Mouse (Mus musculus): ENCODE data around the gene Ebf1. TPM values are rescaled to one million over a fixed set of nuclear protein-coding genes. Genes with fewer than 3 reads are reported as not detected.

The Ebf1 gene
- total RNA-seq, 2 experiments from 2014 or later, result 3.5 to 4.6 TPM

DNA sequence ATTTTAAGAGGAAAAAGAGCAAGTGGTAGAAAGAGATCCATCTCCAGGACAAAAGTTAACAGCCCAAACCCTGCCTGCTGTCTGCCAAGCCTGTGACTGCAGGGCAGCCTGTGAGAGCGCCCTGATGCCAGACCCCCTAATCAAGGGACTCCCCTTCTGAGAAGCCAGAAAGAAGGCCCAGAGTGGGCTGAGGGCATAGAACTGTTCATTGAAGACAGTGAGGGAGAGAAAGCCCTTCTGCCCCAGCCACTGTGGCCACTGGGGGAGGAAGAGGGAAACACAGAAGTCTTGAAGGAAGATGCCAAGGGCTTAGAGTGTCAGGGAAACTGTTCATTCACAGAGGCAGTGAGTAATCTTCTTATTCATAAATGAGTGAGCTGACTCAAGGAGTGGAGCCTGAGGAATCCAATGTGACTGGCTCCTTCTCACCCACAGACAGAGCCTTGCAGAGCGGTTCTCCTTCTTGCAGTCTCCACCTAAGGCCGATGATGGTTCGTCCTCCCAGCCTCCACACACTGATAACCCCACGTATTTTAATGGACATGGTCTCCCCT lies 195.2 kb downstream of the Ebf1 start:
- no peak for DNase-seq (ENCODE audit: extremely low spot score in 1 of 2, low spot score in 1 of 2)

DNA sequence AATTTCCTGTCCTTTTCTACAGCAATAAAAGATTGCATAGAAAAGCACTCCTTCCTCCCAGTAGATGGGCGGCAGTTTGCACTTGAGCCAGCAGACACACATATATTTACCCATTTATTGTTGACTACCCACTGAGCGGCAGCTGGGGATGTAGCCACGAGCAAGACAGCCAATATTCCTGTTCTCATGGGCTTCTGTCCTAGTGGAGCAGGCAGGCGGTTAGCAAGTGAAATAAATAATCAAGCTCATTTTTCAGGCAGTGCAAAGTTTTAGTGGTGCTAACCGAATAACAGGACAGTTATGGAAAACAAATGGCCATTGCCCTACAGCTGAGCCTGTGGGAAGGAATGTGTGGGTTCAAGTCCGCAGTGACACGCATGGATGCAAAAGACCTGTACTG lies 196.4 kb downstream of the Ebf1 start:
- DNase-seq (ENCODE audit: extremely low spot score in 1 of 2, low spot score in 1 of 2), result no peak

DNA sequence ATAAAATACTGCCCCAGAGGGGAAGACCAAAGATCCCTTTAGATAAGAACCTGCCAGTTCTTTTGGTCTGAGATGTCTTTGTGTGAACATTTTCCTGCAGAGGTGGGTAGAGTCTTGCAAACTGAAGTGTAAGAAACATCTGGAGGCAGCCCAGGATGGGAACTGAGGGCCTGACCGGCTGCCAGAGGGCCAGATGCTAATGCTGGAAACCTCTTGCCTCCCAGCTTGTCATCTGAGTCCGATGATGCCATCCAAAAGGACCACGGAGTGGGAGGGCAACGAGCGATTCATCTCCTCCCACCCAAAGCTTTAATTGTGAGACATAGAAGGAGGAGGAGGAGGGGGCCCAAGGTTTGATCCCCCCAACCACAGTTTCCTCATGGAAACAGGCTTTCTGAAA lies 197.7 kb downstream of the Ebf1 start:
- DNase-seq (ENCODE audit: extremely low spot score in 1 of 2, low spot score in 1 of 2), result no peak

DNA sequence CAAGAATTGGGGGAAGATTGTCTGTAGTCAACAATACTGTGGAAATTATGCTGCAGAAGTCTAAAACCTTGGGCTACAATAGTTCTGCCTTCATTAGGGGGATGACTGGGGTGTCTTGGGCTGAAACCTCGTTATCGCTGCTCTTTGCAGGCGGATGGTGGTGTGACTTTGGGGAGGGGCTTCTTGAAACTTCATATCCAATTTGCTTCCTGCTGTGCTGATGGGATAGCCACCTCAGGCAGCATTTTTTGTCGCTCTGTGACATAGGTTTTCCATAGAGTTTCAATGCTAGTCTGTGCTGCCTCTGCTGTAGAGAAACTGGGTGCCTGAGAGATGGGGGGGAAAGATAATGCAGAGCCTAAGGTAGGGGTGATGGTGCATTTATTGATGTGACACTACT lies 198.9 kb downstream of the Ebf1 start:
- DNase-seq (ENCODE audit: extremely low spot score in 1 of 2, low spot score in 1 of 2), result no peak

DNA sequence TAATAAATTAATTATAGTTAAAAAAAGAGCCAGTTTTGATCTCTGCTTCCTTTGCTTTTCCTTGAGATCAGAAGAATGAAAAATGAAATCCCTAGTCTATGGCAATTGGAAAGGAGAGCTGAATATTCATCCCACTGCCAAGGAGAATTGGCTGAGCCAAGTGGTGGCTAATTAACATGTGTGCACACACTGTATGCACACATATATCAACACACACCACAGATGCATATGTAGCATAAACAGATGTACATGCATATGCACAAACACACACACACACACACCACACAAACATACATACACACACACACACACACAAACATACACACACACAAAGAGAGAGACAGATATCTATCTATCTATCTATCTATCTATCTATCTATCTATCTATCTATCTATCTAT lies 205.2 kb downstream of the Ebf1 start:
- DNase-seq (ENCODE audit: extremely low spot score in 1 of 2, low spot score in 1 of 2), result no peak

DNA sequence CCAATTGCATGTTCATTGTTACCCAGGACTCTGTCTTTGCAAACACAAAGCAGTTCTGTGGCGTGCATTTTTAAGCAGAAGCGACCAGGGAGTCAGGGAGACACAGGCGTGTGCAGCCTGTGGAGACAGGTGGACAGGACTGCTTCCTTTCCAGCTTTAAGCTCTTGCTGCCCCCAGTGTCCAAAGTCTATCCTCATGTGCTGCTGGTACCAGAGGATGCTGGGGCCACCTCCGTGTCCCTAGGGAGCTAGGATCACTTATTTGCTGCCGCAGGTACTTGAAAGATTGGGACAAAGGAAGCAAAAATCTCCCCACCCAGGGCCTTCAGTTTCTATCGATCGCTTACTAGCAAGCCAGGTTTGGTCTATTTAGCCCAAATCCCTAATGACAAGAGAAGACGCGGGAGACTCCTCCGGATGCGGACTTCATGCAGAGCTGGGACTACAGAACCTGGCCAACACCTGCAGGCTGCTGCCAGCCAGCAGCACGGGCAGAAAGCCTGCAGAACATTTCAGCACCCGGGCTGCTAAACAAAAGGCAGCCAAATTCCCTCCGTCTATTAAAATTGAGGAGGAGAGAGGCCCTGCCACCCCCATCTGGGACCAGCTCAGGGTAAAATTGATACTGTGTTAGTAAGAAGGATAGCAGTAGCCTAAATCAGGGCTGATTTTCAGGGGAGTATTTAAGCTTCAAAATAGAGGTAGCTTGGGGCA lies 215.3 kb downstream of the Ebf1 start:
- no peak for DNase-seq (ENCODE audit: extremely low spot score in 1 of 2, low spot score in 1 of 2)

DNA sequence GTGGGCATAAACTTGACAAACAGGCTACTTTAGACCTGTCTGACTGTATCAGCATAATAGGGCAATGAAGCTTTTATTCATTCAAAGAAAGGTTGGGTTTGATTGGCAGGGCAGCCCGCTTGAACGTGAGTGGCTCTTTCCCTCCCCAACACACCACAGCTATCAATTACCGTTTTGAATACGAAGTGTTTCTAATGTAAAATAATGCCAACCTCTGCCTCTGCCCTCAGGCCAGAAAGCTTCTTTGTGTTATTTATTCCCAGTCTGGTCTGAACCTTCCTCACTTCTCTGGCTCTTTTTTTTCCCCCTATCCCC lies 215.8 kb downstream of the Ebf1 start:
- no peak for DNase-seq (ENCODE audit: extremely low spot score in 1 of 2, low spot score in 1 of 2)

DNA sequence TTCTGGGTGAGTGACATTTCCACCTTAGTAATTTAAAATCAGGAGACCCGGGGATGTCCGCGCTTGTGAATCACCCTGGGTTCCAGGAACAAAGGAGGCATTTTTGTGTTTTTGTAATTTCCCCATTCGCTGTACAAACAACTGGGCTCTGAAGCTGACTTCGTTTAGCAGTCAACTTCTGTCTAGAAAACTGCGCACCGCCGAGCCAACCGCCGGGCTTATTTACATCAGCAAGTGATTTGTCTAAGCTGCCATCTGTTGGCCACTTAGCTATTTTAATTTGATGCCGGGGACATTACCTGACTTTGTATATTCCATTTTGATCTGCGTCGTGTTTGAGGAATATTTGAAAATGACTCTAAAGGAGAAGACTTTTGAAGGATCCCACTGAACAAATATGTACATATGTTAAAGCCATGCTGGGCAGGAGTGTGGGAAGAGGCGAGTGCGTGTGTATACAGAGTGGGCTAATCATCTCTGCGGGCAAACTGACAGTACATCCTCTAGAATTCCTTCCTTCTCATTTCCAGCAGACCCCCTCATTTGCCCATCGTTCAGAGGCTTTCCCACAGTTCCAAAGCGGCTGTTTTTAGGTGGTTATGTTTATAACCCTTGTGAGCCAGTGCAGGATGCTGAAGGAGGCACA lies 216.4 kb downstream of the Ebf1 start:
- peak in 1 of 2 experiments; percentile 8 for DNase-seq (ENCODE audit: extremely low spot score in 1 of 2, low spot score in 1 of 2)

DNA sequence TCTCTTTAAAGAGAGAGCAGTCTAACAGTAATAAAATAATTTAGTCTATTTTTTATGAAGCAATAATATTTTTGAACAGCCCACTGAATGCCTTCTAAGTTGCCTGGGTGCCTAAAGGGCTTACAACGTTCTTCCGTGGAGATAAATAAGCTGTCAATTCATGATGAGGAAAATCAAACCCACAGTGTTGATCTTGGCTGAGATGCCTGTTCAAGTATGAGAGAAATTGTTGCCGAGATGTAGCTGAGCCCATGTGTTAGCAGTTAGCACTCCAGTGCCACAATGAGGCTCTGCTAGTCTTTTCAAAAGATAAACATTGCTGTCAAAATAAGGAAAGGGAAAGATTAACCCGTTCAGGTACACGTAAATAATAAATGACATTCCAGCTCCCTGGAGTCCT lies 218.0 kb downstream of the Ebf1 start:
- no peak for DNase-seq (ENCODE audit: extremely low spot score in 1 of 2, low spot score in 1 of 2)

DNA sequence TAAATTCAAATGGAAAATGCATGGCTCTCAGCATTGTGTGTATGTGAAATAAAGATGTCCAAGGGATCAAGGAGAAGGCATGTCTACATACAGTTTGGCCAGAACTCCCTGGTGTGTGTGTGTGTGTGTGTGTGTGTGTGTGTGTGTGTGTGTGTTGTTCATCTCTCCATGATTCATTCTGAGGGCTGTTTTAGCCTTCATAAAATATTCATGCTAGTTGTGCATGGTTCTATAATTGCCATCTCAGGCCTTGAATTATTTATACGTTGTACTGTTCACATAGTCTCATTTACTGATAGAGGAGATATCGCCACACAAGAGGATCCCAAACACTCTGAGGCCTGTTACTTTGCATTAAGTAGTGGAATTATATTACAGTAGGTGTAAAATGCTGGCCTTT lies 220.5 kb downstream of the Ebf1 start:
- no peak for DNase-seq (ENCODE audit: extremely low spot score in 1 of 2, low spot score in 1 of 2)

DNA sequence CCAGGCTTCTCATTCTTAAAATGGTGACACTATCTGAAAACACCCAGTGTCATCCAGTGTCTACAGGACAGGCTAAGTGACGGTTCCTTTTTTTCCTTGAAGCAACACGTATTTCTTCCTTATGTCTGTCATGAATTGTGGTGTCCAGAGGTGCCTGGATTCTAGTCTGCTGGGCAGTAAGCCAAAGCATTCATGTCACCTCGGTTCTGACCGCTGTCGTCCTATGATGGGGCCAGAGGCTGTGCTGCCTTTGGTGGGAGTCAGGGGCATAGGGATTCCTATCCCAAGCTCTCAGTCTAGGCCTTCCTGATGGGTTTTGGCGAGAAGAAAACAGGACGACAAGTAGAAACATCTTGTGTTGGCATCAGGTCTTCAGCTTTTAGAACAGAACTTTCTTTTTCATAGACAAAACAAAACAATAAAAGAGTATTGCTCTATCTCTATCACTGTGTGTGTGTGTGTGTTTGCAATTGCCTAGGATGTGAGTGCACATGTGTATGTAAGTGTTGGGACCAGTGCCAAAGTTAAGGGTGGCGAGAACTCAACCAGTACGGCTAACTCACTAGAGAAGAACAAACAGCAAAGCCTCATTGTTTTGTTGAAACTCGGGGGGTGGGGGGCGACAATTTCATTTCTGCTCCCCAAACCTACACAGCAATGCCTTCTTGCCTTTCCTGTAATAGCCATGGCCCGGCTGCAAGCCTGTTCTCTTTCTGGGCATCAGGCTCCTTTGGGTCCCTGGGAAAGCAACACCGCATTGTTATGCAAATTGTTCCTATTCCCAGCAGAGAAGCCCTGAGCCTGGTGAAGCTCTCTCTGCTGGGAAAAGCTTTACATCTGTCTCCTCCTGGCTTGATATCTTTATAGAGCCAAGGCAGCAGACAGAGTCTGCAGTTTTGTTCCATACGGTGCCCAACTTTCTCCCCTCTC lies 224.3 kb downstream of the Ebf1 start:
- DNase-seq (ENCODE audit: extremely low spot score in 1 of 2, low spot score in 1 of 2), result no peak

DNA sequence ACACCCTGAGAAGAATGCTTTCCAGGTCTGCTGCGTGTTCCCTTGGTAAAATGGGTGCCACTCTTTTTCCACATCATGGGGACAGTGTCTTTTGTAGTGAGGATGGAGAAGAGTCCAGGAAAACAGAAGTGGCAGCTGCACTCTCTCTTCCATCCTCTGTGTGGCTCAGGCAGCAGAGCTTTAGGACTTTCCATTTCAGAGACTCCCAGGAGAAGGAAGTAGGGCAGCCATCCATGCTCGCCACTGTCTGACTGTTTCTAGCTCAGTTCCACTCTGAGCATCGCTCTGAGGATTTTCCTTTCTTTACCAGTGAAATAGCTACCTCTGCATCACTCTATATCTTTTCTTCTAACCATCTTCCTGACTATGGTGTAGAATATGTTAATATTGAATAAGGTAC lies 234.8 kb downstream of the Ebf1 start:
- DNase-seq (ENCODE audit: extremely low spot score in 1 of 2, low spot score in 1 of 2), result no peak

DNA sequence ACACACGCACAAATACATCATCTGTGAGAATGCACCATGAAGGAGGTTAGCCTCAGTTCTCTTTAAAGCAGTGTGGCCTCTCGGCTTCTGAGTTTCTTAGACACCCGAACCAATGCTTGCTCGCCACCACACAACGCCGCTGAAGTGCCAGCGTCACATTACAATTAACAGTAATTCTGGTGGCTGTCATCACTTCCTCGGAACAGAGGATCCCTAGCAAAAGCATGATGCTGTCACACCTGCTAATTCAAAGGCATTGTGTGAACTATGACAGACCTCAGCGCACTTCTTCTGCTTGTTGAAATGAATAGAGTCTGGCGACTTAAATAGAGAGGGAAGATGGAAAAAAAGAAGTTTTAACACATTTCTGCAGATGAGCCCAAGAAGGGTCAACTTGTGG lies 235.8 kb downstream of the Ebf1 start:
- no peak for DNase-seq (ENCODE audit: extremely low spot score in 1 of 2, low spot score in 1 of 2)

DNA sequence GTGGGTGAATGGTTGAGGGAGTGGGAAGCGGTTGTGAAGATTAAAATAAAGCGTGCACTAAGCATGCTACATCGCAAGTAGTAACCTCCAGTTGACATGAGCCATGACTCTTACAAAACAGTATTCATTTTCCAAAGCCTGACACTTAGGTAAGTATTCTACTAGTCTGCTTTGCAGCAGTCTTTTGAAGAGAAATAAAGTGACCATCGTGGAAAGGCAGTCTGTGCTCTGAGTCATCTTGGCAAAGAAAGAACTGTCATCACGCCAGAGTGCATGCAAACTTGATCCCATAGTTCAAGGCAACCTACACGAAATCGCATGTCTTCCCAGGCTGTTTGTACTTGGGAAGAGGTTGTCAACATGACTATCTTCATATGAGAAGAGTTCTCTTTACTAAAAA lies 237.4 kb downstream of the Ebf1 start:
- DNase-seq (ENCODE audit: extremely low spot score in 1 of 2, low spot score in 1 of 2), result no peak

DNA sequence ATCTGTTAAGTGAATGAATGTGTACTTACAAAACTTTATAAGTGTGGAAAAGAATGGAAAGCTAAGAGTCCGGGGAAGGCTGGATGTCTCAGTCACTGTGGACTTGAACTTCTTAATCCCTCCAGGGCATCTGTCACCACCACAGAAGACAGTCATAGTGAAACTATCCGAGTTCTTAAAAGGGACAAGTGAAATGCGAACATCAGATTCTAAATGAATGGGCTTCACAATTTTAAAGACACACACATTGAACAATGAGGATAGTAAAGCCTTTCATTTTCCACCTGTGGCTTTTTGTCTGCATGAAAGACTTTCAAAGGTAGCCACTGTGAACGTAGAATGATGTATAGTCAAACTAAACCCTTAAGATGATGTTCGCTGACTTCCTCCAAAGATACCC lies 244.0 kb downstream of the Ebf1 start:
- no peak for DNase-seq (ENCODE audit: extremely low spot score in 1 of 2, low spot score in 1 of 2)

DNA sequence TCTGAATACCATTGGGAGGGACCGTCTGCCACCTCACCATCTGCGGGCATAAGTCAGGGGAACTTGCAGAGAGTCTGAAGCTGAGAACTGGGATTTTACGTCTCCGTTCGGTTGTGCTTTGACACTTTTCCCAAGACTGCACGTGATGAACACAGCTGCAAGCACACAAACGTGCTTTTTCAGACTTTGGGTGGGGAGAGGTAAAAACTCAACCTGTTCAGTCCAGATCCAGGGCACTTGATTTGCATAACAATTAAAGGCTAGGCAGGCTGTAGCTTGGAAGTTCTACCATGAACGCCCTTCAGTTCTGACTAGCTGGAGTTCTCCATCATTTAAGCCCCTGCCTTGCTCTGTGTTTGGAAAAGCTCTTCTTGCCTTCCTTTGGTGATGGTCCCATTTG lies 246.8 kb downstream of the Ebf1 start:
- DNase-seq (ENCODE audit: extremely low spot score in 1 of 2, low spot score in 1 of 2), result no peak

DNA sequence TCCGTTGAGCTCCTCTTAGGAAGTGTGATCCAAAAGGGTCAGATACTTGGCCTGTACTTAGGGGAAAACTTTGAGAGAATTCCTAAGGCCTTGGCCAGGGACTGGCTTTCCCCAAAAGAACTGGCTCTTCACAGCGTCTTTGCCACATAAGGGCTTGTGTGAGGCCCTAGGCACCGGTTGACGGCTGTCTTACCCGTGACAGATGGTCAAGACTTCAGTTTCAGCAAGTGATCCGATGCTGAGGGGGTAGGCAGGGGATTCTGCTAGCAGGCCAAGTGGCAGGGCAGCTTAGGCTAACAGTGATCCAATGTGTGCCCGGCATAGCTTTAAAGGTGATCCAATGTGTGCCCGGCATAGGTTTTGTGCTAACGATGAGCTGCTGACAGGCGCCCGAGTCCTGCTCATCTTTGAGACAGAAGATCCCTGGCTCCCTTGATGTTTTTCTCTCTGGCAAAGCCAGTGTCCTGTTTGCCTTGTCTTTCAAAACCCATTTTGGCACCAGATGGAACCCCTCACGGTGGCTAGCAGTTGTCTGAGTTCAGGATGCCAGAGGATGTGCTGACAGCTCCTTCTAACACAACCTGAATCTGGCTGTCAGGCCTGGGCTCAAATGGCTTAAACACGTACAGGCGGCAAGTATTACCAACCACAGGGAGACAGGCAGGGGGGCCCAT lies 249.5 kb downstream of the Ebf1 start:
- no peak for DNase-seq (ENCODE audit: extremely low spot score in 1 of 2, low spot score in 1 of 2)

DNA sequence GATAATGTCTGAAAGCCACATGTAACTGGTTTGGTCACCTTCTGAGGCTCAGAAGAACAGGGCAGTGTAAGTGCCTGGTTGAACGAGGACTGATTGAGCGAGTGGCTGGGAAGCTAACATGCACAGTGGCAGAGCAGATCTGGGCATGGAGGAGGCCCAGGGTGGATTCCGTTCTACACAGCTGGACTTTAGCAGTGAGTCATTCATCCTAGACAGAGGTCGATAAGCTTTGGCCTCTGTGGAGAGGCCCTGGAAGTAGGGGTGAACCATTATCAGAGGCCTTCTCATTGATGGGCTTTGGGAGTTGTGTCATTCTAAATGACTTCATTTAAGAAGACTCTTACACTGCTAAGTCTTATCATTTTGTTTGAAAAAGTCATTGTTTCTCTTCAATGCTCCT lies 250.3 kb downstream of the Ebf1 start:
- no peak for DNase-seq (ENCODE audit: extremely low spot score in 1 of 2, low spot score in 1 of 2)

DNA sequence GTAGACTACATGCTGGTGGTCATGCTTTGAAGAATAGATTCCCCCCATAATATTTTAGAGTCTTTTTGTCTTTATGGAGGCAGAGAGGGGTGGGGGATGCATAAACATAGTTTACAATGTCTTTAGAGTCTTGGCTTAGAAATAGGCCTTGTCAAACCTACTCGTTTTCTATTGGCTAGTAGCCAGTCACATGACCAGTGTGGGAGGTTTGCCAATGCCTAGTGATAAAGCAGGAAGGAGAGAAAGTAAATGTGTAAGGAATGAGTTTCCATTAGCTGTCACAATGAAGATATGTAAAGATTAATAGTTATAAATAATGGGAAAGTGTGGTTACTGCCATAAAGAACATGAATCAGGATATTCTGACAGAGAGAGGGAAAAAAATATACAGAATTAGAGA lies 256.8 kb downstream of the Ebf1 start:
- DNase-seq (ENCODE audit: extremely low spot score in 1 of 2, low spot score in 1 of 2), result no peak

DNA sequence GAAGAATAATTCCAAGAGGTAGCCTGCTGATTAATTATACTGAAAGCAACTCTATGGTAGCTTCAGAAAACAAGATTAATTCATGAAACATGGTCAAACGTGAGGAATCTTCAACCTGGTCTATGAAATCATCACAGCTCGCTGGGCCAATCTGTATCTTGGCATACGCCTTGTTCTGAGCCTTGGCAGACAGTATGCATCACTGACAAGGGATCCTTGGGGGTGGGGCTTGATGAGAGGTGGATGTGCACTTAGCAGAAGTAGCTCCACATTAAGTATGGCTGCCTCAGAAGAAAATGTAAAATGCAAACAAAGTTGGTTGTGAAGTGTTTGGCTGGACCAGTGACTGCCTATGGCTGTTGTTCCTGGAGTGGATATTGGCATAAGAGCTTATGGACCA lies 258.1 kb downstream of the Ebf1 start:
- no peak for DNase-seq (ENCODE audit: extremely low spot score in 1 of 2, low spot score in 1 of 2)

All from layer of hippocampus, postnatal 25 days (tissue).